Mouse (Mus musculus) G1E (cell line): ENCODE measurements around the gene Mllt3.

Experiments used
- CTCF ChIP-seq: IDR thresholded peaks from 2 replicates; pipeline ENCODE4 v1.5.1; 2012; ENCODE audit warnings: low read depth, low read length, inconsistent platforms, mixed read lengths
- GATA1 ChIP-seq: IDR thresholded peaks from 2 replicates; pipeline ENCODE4 v1.6.1; 2012; ENCODE audit warnings: borderline replicate concordance, low read length, inconsistent platforms, mixed read lengths
- TAL1 ChIP-seq: conservative IDR thresholded peaks from 2 replicates; pipeline ENCODE4 v1.6.1; 2012; ENCODE audit warnings: low read depth, low read length, inconsistent platforms, mixed read lengths

DNA sequence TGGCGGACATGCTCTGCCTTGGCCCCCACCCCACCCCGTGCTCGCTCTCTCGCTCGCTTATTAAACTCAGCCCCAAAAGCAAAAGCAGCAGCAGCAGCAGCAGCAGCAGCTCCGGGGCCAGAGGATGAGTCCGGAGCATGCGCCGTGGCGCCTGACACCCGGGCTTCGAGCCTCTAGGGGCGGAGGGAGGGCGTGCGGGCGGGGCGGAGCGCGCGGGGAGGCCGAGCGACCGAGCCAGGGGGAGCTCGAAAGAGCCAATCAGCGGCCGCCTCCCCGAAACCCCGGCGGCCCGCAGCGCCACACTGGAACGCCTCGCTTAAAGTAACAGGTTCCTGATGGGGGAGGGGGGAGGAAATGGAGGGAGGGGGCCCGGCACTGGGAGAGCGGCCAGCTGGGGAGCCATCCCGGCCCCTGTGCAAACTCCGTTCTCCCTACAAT lies at the start of gene Mllt3:
- no peak for TF ChIP-seq CTCF
- TF ChIP-seq GATA1 = no peak
- no peak for TF ChIP-seq TAL1
